Mouse (Mus musculus) heart, adult 11 months (tissue): ENCODE results near the gene Vcam1.
A peak's percentile ranks its signal among the peaks of the same experiment; 100 is the strongest.

Experiments
- DNase-seq: peaks from one replicate; pipeline ENCODE4 v3.0.0; 2022

Vcam1 gene

DNA sequence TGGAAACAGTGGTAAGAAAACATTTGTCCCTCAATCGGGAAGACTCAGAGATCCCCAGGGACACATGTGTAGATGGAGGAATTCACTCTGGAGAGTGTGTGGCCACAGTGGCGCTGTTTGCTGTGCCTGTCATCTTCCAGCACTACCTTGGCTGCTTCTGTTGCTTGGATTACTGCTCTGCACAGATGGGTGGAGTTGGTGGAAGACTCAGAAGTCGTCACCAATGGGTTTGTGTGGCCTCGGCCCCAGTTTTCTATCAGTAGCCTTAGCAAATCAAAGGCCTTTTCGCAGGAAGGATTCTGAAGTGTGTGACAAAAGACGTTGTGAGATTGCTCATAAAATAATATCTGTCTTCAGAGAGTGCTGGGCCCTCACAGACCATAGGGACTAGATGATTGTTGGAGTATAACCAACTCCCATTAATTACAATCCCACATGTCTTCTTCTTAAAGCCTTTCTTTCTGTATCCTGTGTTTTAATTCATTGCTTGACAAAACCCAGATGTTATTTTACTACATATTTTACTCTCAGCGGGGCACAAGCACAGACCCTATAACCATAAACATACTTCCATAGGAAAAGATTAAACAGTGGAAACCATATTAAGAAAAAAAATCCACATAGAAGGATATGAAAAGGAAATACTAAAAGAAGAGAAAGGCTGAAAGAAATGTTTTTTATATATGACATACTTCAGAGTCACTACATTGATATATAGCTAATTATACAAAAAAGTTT, 48.4 kb downstream of the Vcam1 start:
- peak; percentile 94 for DNase-seq

- peak; percentile 92 for DNase-seq
Measured at GRCm38 (mm10) chr3:116080166-116080788, 49.2 kb downstream of the Vcam1 start.

DNA sequence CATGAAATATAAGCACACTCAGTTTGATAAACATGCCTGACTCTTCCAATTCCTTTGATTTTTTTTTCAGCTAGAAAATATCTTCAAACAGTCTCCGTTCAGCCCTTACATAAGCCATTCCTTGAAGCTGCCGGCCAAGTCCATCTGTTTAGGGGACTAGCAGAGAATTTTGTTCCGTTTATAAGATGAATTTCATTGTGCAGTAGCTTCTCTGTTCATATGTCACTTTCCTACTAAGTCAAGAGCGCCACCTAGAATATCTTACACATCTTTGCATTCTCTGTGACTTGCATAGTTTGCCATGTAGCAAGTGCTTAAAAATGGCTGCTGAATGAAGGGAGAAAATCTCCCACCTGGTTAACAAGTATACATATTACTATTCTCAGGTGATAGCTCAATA, 51.0 kb downstream of the Vcam1 start:
- DNase-seq: no peak

DNA sequence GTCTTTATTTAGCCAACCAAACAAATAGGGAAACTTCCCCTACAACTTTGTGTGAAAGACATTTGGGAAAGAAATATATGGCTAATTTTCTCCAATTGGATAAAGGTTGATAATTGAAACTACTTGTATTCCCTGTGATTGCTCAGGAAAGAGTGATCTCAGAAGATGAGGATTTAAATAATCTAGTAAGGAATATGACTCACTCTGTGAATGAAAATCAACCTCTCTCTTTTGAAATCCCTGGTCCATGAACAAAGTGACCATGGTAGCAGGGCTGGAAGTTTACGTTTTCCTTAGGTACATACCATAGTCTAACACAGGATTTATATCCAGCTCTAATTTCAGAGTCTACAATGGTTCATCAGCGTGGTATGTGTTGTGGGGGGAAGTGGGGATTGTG, 52.7 kb downstream of the Vcam1 start:
- no peak for DNase-seq

DNA sequence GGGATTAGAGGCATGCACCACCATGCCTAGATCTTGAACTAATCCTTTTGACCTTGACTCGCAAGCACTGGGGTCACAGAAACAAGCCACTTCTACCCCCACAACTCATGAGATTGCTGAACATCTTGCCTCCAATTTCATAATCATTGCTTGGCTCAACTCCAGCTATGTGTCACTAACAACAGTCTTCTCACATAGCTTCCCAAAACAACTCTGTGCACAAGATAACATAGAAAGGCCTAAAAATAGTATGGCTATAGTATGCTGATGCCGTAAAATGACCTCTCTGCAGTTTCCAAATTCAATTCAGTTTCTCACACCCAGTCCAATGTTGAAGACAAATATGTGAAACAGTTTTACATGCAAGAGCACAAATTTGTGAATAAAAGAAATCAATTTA, 56.9 kb downstream of the Vcam1 start:
- DNase-seq: no peak

GRCm38 (mm10) chr3:116062141-116062540, 67.3 kb downstream of the Vcam1 start:
- no peak for DNase-seq

DNA sequence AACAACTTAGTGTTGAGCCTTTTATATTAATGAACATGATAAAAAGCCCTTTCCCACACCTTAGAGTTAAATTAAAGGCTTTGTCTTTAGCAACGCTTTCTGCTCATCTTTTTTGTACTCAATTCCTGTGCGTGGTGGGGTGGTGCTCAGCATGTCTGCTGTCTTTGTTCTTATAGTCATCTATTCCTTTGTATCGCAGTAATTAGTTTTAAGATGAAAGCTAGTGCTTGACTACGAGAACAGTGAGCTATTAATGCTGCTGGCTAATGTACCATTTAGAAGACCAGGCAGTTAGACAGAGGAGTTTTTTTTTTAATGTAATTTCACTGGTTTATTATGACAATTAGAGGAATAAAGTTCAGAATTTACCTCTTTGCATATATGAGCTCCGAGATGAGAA, 69.2 kb downstream of the Vcam1 start:
- DNase-seq: no peak
